Mouse (Mus musculus) skeletal muscle tissue, adult 2 months (tissue): ENCODE results near the gene Glipr1l3.
A peak's percentile ranks its signal among the peaks of the same experiment; 100 is the strongest.
"Not testable (repeated sequence)": the region's sequence is repeated elsewhere in the genome, so short reads cannot be mapped to it uniquely, and the experiment has no call there.

Experiments
- DNase-seq: peaks from one replicate; pipeline ENCODE4 v3.0.0-alpha.2; 2012; ENCODE audit warnings: low read depth, low spot score

The Glipr1l3 gene

DNA sequence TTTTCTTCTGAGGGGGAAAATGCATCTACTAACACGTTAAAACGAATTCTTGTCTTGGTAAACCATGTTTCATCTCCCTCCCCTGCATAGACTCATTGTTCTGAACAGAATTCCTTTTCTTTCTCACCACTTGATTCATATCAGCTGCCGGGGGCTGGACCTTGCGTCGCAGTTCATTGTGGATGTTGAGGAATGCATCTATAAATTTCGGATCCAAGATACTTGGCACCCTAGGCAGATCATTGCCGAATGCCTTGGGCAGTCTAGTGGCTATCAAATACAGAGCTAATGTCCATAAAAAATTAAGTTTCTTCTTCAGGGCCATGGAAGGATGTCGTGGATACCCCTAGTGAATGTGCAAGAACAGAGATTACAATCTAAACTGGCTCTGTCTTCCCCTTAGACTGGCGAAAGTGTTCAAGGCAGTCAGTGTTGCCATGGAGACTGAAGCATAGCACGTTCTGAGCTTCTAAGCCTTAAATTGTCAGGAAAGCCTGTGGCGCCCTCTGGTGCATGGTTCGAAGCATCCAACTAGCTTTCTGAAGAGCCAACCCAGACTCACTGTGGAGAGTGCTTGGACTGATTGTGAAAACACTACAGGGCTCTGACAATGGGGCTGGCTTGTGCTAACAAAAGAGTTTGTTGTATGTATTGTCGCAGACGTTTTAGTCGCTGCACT is at the start of gene Glipr1l3:
Glipr1l3 (minus strand) TSS at position 446 of the 679 bp plus-strand sequence.
- peak; percentile 18 for DNase-seq

GRCm38 (mm10) chr10:112203463-112203862 is 43.3 kb upstream of the Glipr1l3 start:
- no peak for DNase-seq

DNA sequence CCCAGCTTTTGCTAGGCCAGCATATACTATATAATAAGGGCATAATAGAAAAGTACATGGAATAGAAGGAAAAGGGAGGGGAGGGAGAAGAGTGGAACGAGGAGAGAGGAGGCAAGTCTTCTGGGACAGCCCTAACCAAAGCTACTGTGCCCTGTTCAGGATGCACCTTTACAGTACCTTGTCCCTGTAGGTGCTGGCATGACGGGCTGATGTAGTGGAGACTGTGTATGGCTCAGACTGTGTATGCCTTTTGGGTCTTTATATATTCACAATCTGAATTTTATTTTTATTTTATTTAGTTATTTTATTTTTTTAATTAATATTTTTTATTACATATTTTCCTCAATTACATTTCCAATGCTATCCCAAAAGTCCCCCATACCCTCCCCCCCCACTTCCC is 33.8 kb upstream of the Glipr1l3 start:
- DNase-seq, result not testable (repeated sequence)

- DNase-seq, result not testable (repeated sequence)
These were observed 16.9 kb upstream of the Glipr1l3 start for GRCm38 (mm10) chr10:112177027-112177426.

GRCm38 (mm10) chr10:112163168-112163766 is 3.1 kb upstream of the Glipr1l3 start, which contains the start of gene Caps2:
Gene Caps2 (plus strand): TSS chr10:112163621.
- no peak for DNase-seq

DNA sequence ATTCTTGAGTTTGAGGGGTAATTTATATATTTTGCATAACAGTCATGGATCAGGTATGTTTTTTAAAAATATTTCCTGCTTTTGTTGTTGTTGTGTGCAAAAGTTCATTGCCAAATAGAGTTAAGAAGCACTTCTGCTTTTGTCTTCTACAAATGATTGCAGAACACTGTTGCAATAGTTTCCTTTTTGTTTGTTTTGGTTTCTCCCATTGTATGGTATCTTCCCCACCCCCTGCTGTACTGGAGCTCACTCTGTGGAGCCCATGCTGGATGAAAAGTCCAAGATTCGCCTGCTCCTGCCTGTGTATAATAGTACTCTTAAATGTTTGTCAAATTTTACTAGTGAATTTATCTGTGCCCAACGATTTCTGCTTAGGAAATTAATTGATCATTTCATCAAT is 20.3 kb downstream of the Glipr1l3 start:
- DNase-seq, result no peak

GRCm38 (mm10) chr10:112138871-112139430 is 21.2 kb downstream of the Glipr1l3 start:
- no peak for DNase-seq

- DNase-seq, result peak; percentile 26
These were observed 21.9 kb downstream of the Glipr1l3 start for GRCm38 (mm10) chr10:112138050-112138870.

GRCm38 (mm10) chr10:112132194-112132593 is 27.9 kb downstream of the Glipr1l3 start:
- no peak for DNase-seq

DNA sequence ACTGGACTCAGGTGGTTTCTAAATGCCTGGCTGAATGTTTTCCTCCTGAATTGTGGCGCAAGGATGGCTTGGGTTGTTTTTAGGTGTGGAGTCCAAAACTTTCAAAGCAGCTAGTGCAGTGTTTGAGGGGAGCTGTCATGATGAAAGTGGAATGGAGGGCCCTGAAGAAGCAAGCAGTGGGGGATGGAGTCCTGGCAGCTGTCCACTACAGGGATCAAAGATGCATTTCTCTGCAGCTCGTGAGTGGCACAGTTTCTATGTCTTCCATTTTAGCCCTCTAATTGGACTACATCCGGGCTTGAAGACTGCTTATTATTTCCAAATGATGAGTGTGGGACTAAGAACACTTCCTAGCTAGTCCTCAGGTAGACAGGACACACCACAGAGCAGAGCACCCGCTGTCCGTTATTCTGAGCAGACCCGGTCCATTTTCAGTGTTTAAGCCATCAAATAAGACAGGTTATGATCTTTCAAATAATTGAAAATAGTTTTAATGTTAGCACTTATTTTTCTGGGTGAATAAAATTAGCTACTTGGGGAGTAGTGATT is 32.4 kb downstream of the Glipr1l3 start:
- DNase-seq, result not testable (repeated sequence)

- DNase-seq, result not testable (repeated sequence)
These were observed 35.0 kb downstream of the Glipr1l3 start for GRCm38 (mm10) chr10:112125090-112125489.

DNA sequence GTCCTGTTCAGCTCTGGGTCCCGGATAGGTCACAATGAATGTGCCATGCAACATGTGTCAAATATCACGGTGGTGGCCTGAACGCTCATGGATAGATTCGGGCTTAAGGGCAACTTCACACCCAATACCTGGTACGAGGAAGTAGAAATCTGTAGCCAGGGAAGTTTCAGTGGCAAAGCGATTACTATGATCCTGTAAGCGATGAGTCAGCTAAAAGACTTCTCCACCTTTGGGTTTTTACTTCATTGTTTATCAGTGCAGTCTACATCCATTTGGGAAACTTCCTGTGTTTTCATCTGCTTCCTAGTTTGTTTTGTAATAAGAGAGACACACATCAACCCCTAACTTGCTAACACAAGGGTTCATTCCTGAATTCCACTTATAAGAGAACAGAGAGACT is 49.7 kb downstream of the Glipr1l3 start:
- DNase-seq, result no peak

DNA sequence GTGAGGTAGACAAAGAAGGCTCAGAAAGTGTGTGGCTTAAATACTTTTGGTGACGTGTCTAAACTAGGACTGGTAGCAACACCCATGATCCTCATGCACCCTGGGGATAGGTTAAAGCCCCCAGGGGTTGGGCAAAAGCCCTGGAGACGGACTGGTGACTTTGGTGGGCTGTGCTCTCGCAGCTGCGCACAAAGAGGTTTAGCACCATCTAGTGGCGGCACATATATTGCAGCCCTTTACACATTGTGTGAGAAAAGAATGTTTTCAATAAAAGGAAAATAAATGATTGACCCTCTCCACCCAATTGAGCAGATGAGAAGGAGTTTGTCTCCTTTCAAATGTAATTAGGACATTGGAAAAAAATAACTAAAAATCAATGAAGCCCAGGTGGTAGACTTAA is 54.3 kb downstream of the Glipr1l3 start:
- DNase-seq, result not testable (repeated sequence)
